Mouse (Mus musculus) hindbrain, embryonic 10.5 days (tissue): ENCODE measurements at regions not wholly inside any gene's neighbourhood (a gene's known extent, or its start where the extent isn't known, plus 50 kb on each side); places are given as distances from the start of the nearest gene placed in this dataset.

Source experiments
- DNase-seq: peaks from one replicate; pipeline ENCODE4 v3.0.0-alpha.2; 2017; ENCODE audit warnings: low spot score
- H3K27ac ChIP-seq: fragments of 300-500 bp; sonication (generic); 2 replicates; pipeline ENCODE4 v1.5.1; 2016; ENCODE audit warnings: mild to moderate bottlenecking, moderate library complexity
- H3K27me3 ChIP-seq: fragments of 300-500 bp; sonication (generic); 2 replicates; pipeline ENCODE4 v1.6.1; 2016; ENCODE audit warnings: mild to moderate bottlenecking; ENCODE audit not compliant: poor library complexity, insufficient read depth, severe bottlenecking
- H3K36me3 ChIP-seq: fragments of 300-500 bp; sonication (generic); 2 replicates; pipeline ENCODE4 v1.6.1; 2016; ENCODE audit warnings: mild to moderate bottlenecking, moderate library complexity
- H3K4me1 ChIP-seq: fragments of 300-500 bp; sonication (generic); replicated peaks from 2 replicates; pipeline ENCODE4 v1.6.1; 2016; ENCODE audit warnings: mild to moderate bottlenecking
- H3K4me3 ChIP-seq: fragments of 300-500 bp; sonication (generic); 2 replicates; pipeline ENCODE4 v1.5.1; 2016; ENCODE audit warnings: mild to moderate bottlenecking, moderate library complexity
- H3K9me3 ChIP-seq: fragments of 300-500 bp; sonication (generic); 2 replicates; pipeline ENCODE4 v1.6.1; 2016; ENCODE audit warnings: mild to moderate bottlenecking, moderate library complexity
- WGBS: fragments of 180-500 bp; shearing (Covaris S2); methylation state at CpG from one replicate; pipeline ENCODE4 v1.1.7; 2016; 5-methylcytosine and 5-hydroxymethylcytosine counted together

GRCm38 (mm10) chr3:21824913-21825610 is 251.4 kb upstream of the Tbl1xr1 start:
- Histone ChIP-seq H3K36me3 (no peaks in the 10 kb centered on the region), H3K27ac (no peak overlapping the region), H3K9me3 (no peaks in the 10 kb centered on the region), H3K27me3 (no peaks in the 10 kb centered on the region), H3K4me3 (no peak overlapping the region), H3K4me1 (peaks cover 11% of the 10 kb centered on the region)
- no peak for DNase-seq
- 90% methylated on average over 5 of the region's 5 CpGs for WGBS

GRCm38 (mm10) chr3:21827656-21828055 is 248.8 kb upstream of the Tbl1xr1 start:
- DNase-seq: no peak
- no peaks in the 10 kb centered on the region for H3K9me3 ChIP-seq
- no peaks in the 10 kb centered on the region for H3K27me3 ChIP-seq
- no peaks in the 10 kb centered on the region for H3K36me3 ChIP-seq
- H3K4me3 ChIP-seq: no peak overlapping the region
- H3K27ac ChIP-seq: no peak overlapping the region
- H3K4me1 ChIP-seq: peaks cover 11% of the 10 kb centered on the region

GRCm38 (mm10) chr3:21833111-21833510 is 243.3 kb upstream of the Tbl1xr1 start:
- H3K4me3 ChIP-seq: no peak overlapping the region
- no peak for DNase-seq
- WGBS: 98% methylated on average over 12 of the region's 12 CpGs
- no peaks in the 10 kb centered on the region for H3K9me3 ChIP-seq
- no peak overlapping the region for H3K27ac ChIP-seq
- no peaks in the 10 kb centered on the region for H3K36me3 ChIP-seq
- no peaks in the 10 kb centered on the region for H3K27me3 ChIP-seq
- no peaks in the 10 kb centered on the region for H3K4me1 ChIP-seq

- H3K27me3 ChIP-seq: no peaks in the 10 kb centered on the region
- no peak overlapping the region for H3K27ac ChIP-seq
- no peak overlapping the region for H3K4me3 ChIP-seq
- no peaks in the 10 kb centered on the region for H3K36me3 ChIP-seq
- WGBS: 92% methylated on average over 1 of the region's 1 CpGs
- DNase-seq: no peak
- peaks cover 4% of the 10 kb centered on the region for H3K4me1 ChIP-seq
- H3K9me3 ChIP-seq: no peaks in the 10 kb centered on the region
Measured at GRCm38 (mm10) chr3:21835526-21835925, 240.9 kb upstream of the Tbl1xr1 start.

GRCm38 (mm10) chr3:21837297-21837946 is 239.0 kb upstream of the Tbl1xr1 start:
- Histone ChIP-seq H3K27me3 (no peaks in the 10 kb centered on the region), H3K4me3 (no peak overlapping the region), H3K9me3 (no peaks in the 10 kb centered on the region), H3K4me1 (peaks cover 21% of the 10 kb centered on the region), H3K36me3 (no peaks in the 10 kb centered on the region), H3K27ac (no peak overlapping the region)
- DNase-seq: no peak
- 86% methylated on average over 4 of the region's 4 CpGs for WGBS

- no peaks in the 10 kb centered on the region for H3K9me3 ChIP-seq
- peaks cover 29% of the 10 kb centered on the region for H3K4me1 ChIP-seq
- peak; percentile 16 for DNase-seq
- peak overlapping the region; percentile 66; the same call in 1 of the 2 replicates for H3K27ac ChIP-seq
- H3K4me3 ChIP-seq: no peak overlapping the region
- H3K36me3 ChIP-seq: no peaks in the 10 kb centered on the region
- no peaks in the 10 kb centered on the region for H3K27me3 ChIP-seq
- 46% methylated on average over 5 of the region's 5 CpGs for WGBS
Measured at GRCm38 (mm10) chr3:21840751-21841488, 235.5 kb upstream of the Tbl1xr1 start.

- no peaks in the 10 kb centered on the region for H3K9me3 ChIP-seq
- no peak overlapping the region for H3K27ac ChIP-seq
- no peak for DNase-seq
- H3K36me3 ChIP-seq: no peaks in the 10 kb centered on the region
- H3K27me3 ChIP-seq: no peaks in the 10 kb centered on the region
- 71% methylated on average over 1 of the region's 1 CpGs for WGBS
- no peak overlapping the region for H3K4me3 ChIP-seq
- peaks cover 29% of the 10 kb centered on the region for H3K4me1 ChIP-seq
Measured at GRCm38 (mm10) chr3:21841506-21841905, 234.9 kb upstream of the Tbl1xr1 start.

GRCm38 (mm10) chr3:21842545-21843291 is 233.7 kb upstream of the Tbl1xr1 start:
- WGBS: 71% methylated on average over 10 of the region's 10 CpGs
- H3K4me1 ChIP-seq: peaks cover 29% of the 10 kb centered on the region
- H3K9me3 ChIP-seq: no peaks in the 10 kb centered on the region
- no peaks in the 10 kb centered on the region for H3K36me3 ChIP-seq
- no peak for DNase-seq
- H3K27me3 ChIP-seq: no peaks in the 10 kb centered on the region
- no peak overlapping the region for H3K27ac ChIP-seq
- H3K4me3 ChIP-seq: no peak overlapping the region

GRCm38 (mm10) chr3:21843292-21843852 is 233.1 kb upstream of the Tbl1xr1 start:
- 74% methylated on average over 5 of the region's 5 CpGs for WGBS
- DNase-seq: no peak
- H3K4me1 ChIP-seq: peaks cover 29% of the 10 kb centered on the region

GRCm38 (mm10) chr3:21849831-21850230 is 226.6 kb upstream of the Tbl1xr1 start:
- no peaks in the 10 kb centered on the region for H3K36me3 ChIP-seq
- no peak overlapping the region for H3K4me3 ChIP-seq
- H3K4me1 ChIP-seq: no peaks in the 10 kb centered on the region
- H3K9me3 ChIP-seq: no peaks in the 10 kb centered on the region
- H3K27me3 ChIP-seq: no peaks in the 10 kb centered on the region
- DNase-seq: no peak
- WGBS: 85% methylated on average over 5 of the region's 5 CpGs
- no peak overlapping the region for H3K27ac ChIP-seq

More at GRCm38 (mm10) chr3:21843292-21843852, 233.1 kb upstream of the Tbl1xr1 start:
- no peaks in the 10 kb centered on the region for H3K27me3 ChIP-seq
- H3K9me3 ChIP-seq: no peaks in the 10 kb centered on the region
- H3K4me3 ChIP-seq: no peak overlapping the region
- H3K27ac ChIP-seq: no peak overlapping the region
- no peaks in the 10 kb centered on the region for H3K36me3 ChIP-seq

- H3K4me3 ChIP-seq: no peak overlapping the region
- no peaks in the 10 kb centered on the region for H3K4me1 ChIP-seq
- no peaks in the 10 kb centered on the region for H3K36me3 ChIP-seq
- H3K27me3 ChIP-seq: no peaks in the 10 kb centered on the region
- DNase-seq: no peak
- no peak overlapping the region for H3K27ac ChIP-seq
- no peaks in the 10 kb centered on the region for H3K9me3 ChIP-seq
- WGBS: 92% methylated on average over 2 of the region's 2 CpGs
Measured at GRCm38 (mm10) chr3:21850977-21851376, 225.5 kb upstream of the Tbl1xr1 start.

- Histone ChIP-seq H3K27me3 (no peaks in the 10 kb centered on the region), H3K36me3 (no peaks in the 10 kb centered on the region), H3K9me3 (no peaks in the 10 kb centered on the region), H3K4me3 (no peak overlapping the region), H3K4me1 (no peaks in the 10 kb centered on the region), H3K27ac (no peak overlapping the region)
- no peak for DNase-seq
- WGBS: 82% methylated on average over 2 of the region's 2 CpGs
Measured at GRCm38 (mm10) chr3:21854340-21854739, 222.1 kb upstream of the Tbl1xr1 start.
